10 mouse cellular contexts compared by ENCODE assay signal in genomic region chr2:12049972-12050371, GRCm38 (mm10).
DNase-seq lines count a peak whose midpoint lies in the region; ATAC-seq and TF ChIP-seq lines count a peak whose summit lies in the region.
"Had no signal": no experiment of that assay in that cellular context is flagged by ENCODE, and none has a peak within 500 bp of the region (broad histone marks: within the 10 kb centered on the region; RNA-seq: fewer than 3 reads in every experiment).

No protein-coding gene starts in this region.

- peaks cover 5% of the 10 kb centered on the region for H3K4me1 ChIP-seq in heart, adult 2 months (ENCODE audit: control insufficient read depth, insufficient read depth, low read length)
- H3K4me1 ChIP-seq in lung, embryonic 14.5 days (ENCODE audit: insufficient read depth): no peaks in the 10 kb centered on the region
- H3K4me1 ChIP-seq in lung, adult 2 months (ENCODE audit: control insufficient read depth, insufficient read depth, low read length): no peaks in the 10 kb centered on the region; the same call in 1 of the 2 replicates
- peaks cover 4% of the 10 kb centered on the region for H3K4me1 ChIP-seq in cortical plate, adult 2 months (ENCODE audit: control insufficient read depth, insufficient read depth, low read length)
- H3K4me1 ChIP-seq: forebrain, embryonic 13.5 days had no signal

- no peak overlapping the region for H3K27ac ChIP-seq in heart, adult 2 months
- no peak overlapping the region for H3K27ac ChIP-seq in lung, embryonic 14.5 days (ENCODE audit: low read depth)
- H3K27ac ChIP-seq in cortical plate, adult 2 months (ENCODE audit: insufficient read depth, low read length): no peak overlapping the region
- H3K27ac ChIP-seq: forebrain, embryonic 13.5 days had no signal

- peak; percentile 39 for TF ChIP-seq CTCF in heart, adult 2 months (IDR thresholded peaks at IDR 0.05)
- peak; percentile 56 for TF ChIP-seq CTCF in lung, embryonic 14.5 days (IDR thresholded peaks at IDR 0.05; ENCODE audit: low read depth)
- no peak for TF ChIP-seq CTCF in lung, adult 2 months (IDR thresholded peaks at IDR 0.05; ENCODE audit: insufficient read depth, low read length)
- TF ChIP-seq CTCF in cortical plate, adult 2 months (IDR thresholded peaks at IDR 0.05; ENCODE audit: extremely low read depth, insufficient read depth, low read length): peak; percentile 50

- no peak overlapping the region for H3K9ac ChIP-seq in heart, adult 2 months (ENCODE audit: low read depth, low read length)
- H3K9ac ChIP-seq in lung, embryonic 14.5 days: no peak overlapping the region
- H3K9ac ChIP-seq: forebrain, embryonic 13.5 days had no signal

- H3K27me3 ChIP-seq in heart, adult 2 months (ENCODE audit: control insufficient read depth, insufficient read depth, low read length): no peaks in the 10 kb centered on the region
- H3K27me3 ChIP-seq in lung, embryonic 14.5 days (ENCODE audit: insufficient read depth, low read length): no peaks in the 10 kb centered on the region
- H3K27me3 ChIP-seq: forebrain, embryonic 13.5 days had no signal

- intact Hi-C loops in heart, adult 2 months (cut with DNase I): loop anchor here (2.0 to 10.0 kb wide), 3 partner anchors 95 to 337 kb away; partner anchors contain the start of gene Itga8
- intact Hi-C loops in gastrocnemius, postnatal 36 days (cut with DNase I): no loop called here

- no peak for TF ChIP-seq EP300 in heart, adult 2 months (IDR thresholded peaks at IDR 0.05; ENCODE audit: insufficient read depth, low read depth, low read length)

- no peaks in the 10 kb centered on the region for H3K9me3 ChIP-seq in lung, embryonic 14.5 days (ENCODE audit: low read depth, low read length)
- H3K9me3 ChIP-seq: forebrain, embryonic 13.5 days had no signal

- no peaks in the 10 kb centered on the region for H3K36me3 ChIP-seq in heart, adult 2 months (ENCODE audit: control insufficient read depth, insufficient read depth, low read length)
- no peaks in the 10 kb centered on the region for H3K36me3 ChIP-seq in lung, embryonic 14.5 days (ENCODE audit: insufficient read depth)

- no peak for ATAC-seq in lung, embryonic 14.5 days (ENCODE audit: insufficient read depth)
- ATAC-seq: forebrain, embryonic 13.5 days had no signal

- H3K4me2 ChIP-seq in lung, embryonic 14.5 days: no peak overlapping the region
- H3K4me2 ChIP-seq: forebrain, embryonic 13.5 days had no signal

- H3K4me3 ChIP-seq in heart, adult 2 months: no peak overlapping the region
- H3K4me3 ChIP-seq in lung, embryonic 14.5 days (ENCODE audit: low read depth, low read length): no peak overlapping the region
- no peak overlapping the region for H3K4me3 ChIP-seq in lung, adult 2 months (replicated peaks; ENCODE audit: extremely low read depth, low read depth, low read length)
- no peak overlapping the region for H3K4me3 ChIP-seq in cortical plate, adult 2 months (ENCODE audit: insufficient read depth, low read length)
- H3K4me3 ChIP-seq: forebrain, embryonic 13.5 days had no signal

- no peaks in the 10 kb centered on the region for H3K79me2 ChIP-seq in heart, adult 2 months (replicated peaks; ENCODE audit: control insufficient read depth, insufficient read depth, low read length)

- TF ChIP-seq POLR2A in heart, adult 2 months (IDR thresholded peaks at IDR 0.05; ENCODE audit: insufficient read depth, low read depth, low read length): no peak
- no peak for TF ChIP-seq POLR2A in lung, adult 2 months (IDR thresholded peaks at IDR 0.05; ENCODE audit: borderline replicate concordance, extremely low read depth, low read depth, low read length)
- no peak for TF ChIP-seq POLR2A in cortical plate, adult 2 months (IDR thresholded peaks at IDR 0.05; ENCODE audit: extremely low read depth, insufficient read depth, low read length)

- DNase-seq in heart, adult 2 months: no peak
- DNase-seq in heart, adult 9 months (ENCODE audit: low spot score in 2 of 2): no peak
- peak; percentile 77 for DNase-seq in lung, embryonic 14.5 days
- DNase-seq in lung, adult 2 months: no peak
- DNase-seq in retina, embryonic 14.5 days (ENCODE audit: low spot score): peak; percentile 48
- DNase-seq in gastrocnemius, postnatal 36 days: no peak
- no peak for DNase-seq in frontal cortex, postnatal 14 days (ENCODE audit: low spot score in 2 of 2)
- DNase-seq: thymus, postnatal 36 days had no signal

Comparison
In these comparisons a context has a peak if more than half of its experiments do, and no peak if none do; other contexts are left out.
1. DNase-seq: peak in lung, embryonic 14.5 days (single experiment) and retina, embryonic 14.5 days (single experiment); none in heart, adult 2 months (0 of 2), heart, adult 9 months (0 of 2), lung, adult 2 months (single experiment), gastrocnemius, postnatal 36 days (0 of 2) and frontal cortex, postnatal 14 days (0 of 2).